Mouse (Mus musculus) regulatory T cell (primary cell): ENCODE measurements at regions not wholly inside any gene's neighbourhood (a gene's known extent, or its start where the extent isn't known, plus 50 kb on each side); places are given as distances from the start of the nearest gene placed in this dataset.

Experiments used
- in situ Hi-C: fragments of 300-600 bp; cut with MboI, MseI; formaldehyde crosslinking; loops from one replicate; pipeline ENCODE4 v1.15.1; 2025; ENCODE audit warnings: high pct_unique_total_duplicates

GRCm38 (mm10) chr12:71481371-71481770 lies 171.7 kb downstream of the Dact1 start:
- in situ Hi-C loops, result no loop called here

GRCm38 (mm10) chr12:71481899-71482593 lies 172.4 kb downstream of the Dact1 start:
- in situ Hi-C loops, result no loop called here

- in situ Hi-C loops, result no loop called here
These were observed 172.9 kb downstream of the Dact1 start for GRCm38 (mm10) chr12:71482619-71483018.

GRCm38 (mm10) chr12:71483536-71484165 lies 174.0 kb downstream of the Dact1 start:
- in situ Hi-C loops, result no loop called here

GRCm38 (mm10) chr12:71484286-71484685 lies 174.6 kb downstream of the Dact1 start:
- in situ Hi-C loops, result no loop called here

GRCm38 (mm10) chr12:71486078-71486477 lies 176.4 kb downstream of the Dact1 start:
- in situ Hi-C loops, result no loop called here

- in situ Hi-C loops, result no loop called here
These were observed 178.1 kb downstream of the Dact1 start for GRCm38 (mm10) chr12:71487591-71488435.

GRCm38 (mm10) chr12:71489295-71489694 lies 179.6 kb downstream of the Dact1 start:
- in situ Hi-C loops, result no loop called here

- in situ Hi-C loops, result no loop called here
These were observed 185.2 kb downstream of the Dact1 start for GRCm38 (mm10) chr12:71494803-71495293.

GRCm38 (mm10) chr12:71498246-71499029 lies 188.8 kb downstream of the Dact1 start:
- in situ Hi-C loops, result no loop called here

GRCm38 (mm10) chr12:71501299-71501810 lies 191.7 kb downstream of the Dact1 start:
- in situ Hi-C loops, result no loop called here

GRCm38 (mm10) chr12:71503265-71503664 lies 193.6 kb downstream of the Dact1 start:
- in situ Hi-C loops, result no loop called here

GRCm38 (mm10) chr12:71506206-71506605 lies 196.5 kb downstream of the Dact1 start:
- in situ Hi-C loops, result no loop called here

GRCm38 (mm10) chr12:71506716-71507115 lies 197.0 kb downstream of the Dact1 start:
- in situ Hi-C loops, result no loop called here

- in situ Hi-C loops, result no loop called here
These were observed 203.4 kb downstream of the Dact1 start for GRCm38 (mm10) chr12:71512915-71513612.

- in situ Hi-C loops, result no loop called here
These were observed 209.8 kb downstream of the Dact1 start for GRCm38 (mm10) chr12:71519520-71519919.

GRCm38 (mm10) chr12:71521936-71522335 lies 212.3 kb downstream of the Dact1 start:
- in situ Hi-C loops, result loop anchor here (10.0 kb wide), 1 partner anchor 873 kb away; no protein-coding TSS in a partner anchor

GRCm38 (mm10) chr12:71522451-71522850 lies 212.8 kb downstream of the Dact1 start:
- in situ Hi-C loops, result loop anchor here (10.0 kb wide), 1 partner anchor 872 kb away; no protein-coding TSS in a partner anchor

GRCm38 (mm10) chr12:71524156-71524555 lies 214.5 kb downstream of the Dact1 start:
- in situ Hi-C loops, result loop anchor here (10.0 kb wide), 1 partner anchor 871 kb away; no protein-coding TSS in a partner anchor

GRCm38 (mm10) chr12:71525255-71525927 lies 215.7 kb downstream of the Dact1 start:
- in situ Hi-C loops, result loop anchor here (10.0 kb wide), 1 partner anchor 869 kb away; no protein-coding TSS in a partner anchor
